Mouse (Mus musculus) intestine, postnatal 0 days (tissue): ENCODE results near the gene Tiam1. TPM values are rescaled to one million over a fixed set of nuclear protein-coding genes. Genes with fewer than 3 reads are reported as not detected.

ENCODE experiments used
- ATAC-seq: fragments of 200-750 bp; cut with Nextera tagmentation; 2 replicates; pipeline ENCODE4 v1.8.0; 2017; ENCODE audit warnings: mild to moderate bottlenecking, moderate TSS enrichment, moderate library complexity
- H3K27ac ChIP-seq: fragments of 300-500 bp; sonication (generic); 2 replicates; pipeline ENCODE4 v1.5.1; 2014; ENCODE audit warnings: mild to moderate bottlenecking, low read depth, low read length, moderate library complexity
- H3K27me3 ChIP-seq: fragments of 300-500 bp; sonication (generic); replicated peaks from 2 replicates; pipeline ENCODE4 v1.6.1; 2014; ENCODE audit warnings: low read length, mixed read lengths; ENCODE audit not compliant: control insufficient read depth, insufficient read depth
- H3K36me3 ChIP-seq: fragments of 300-500 bp; sonication (generic); 2 replicates; pipeline ENCODE4 v1.6.1; 2014; ENCODE audit warnings: mild to moderate bottlenecking, moderate library complexity; ENCODE audit not compliant: control insufficient read depth, insufficient read depth
- H3K4me1 ChIP-seq: fragments of 300-500 bp; sonication (generic); replicated peaks from 2 replicates; pipeline ENCODE4 v1.6.1; 2014; ENCODE audit warnings: antibody characterized with exemption, low read length, mixed read lengths; ENCODE audit not compliant: control insufficient read depth, insufficient read depth
- H3K4me2 ChIP-seq: fragments of 300-500 bp; sonication (generic); replicated peaks from 2 replicates; pipeline ENCODE4 v1.6.1; 2014; ENCODE audit warnings: low read depth, mild to moderate bottlenecking, moderate library complexity
- H3K4me3 ChIP-seq: fragments of 300-500 bp; sonication (generic); 2 replicates; pipeline ENCODE4 v1.5.1; 2014; ENCODE audit warnings: low read depth, low read length
- H3K9ac ChIP-seq: fragments of 300-500 bp; sonication (generic); 2 replicates; pipeline ENCODE4 v1.6.1; 2014; ENCODE audit warnings: mild to moderate bottlenecking, low read depth, low read length
- H3K9me3 ChIP-seq: fragments of 300-500 bp; sonication (generic); 2 replicates; pipeline ENCODE4 v1.6.1; 2016; ENCODE audit warnings: mixed run types; ENCODE audit not compliant: control insufficient read depth
- CTCF ChIP-seq: sonication (generic); IDR thresholded peaks from 2 replicates; pipeline ENCODE4 v1.5.1; 2016; ENCODE audit warnings: low read depth, mild to moderate bottlenecking, control low read depth, antibody characterized with exemption, moderate library complexity
- WGBS: fragments of 180-500 bp; shearing (Covaris S2); extraction: QIAGEN DNeasy Blood & Tissue Kit; methylation state at CpG from one replicate; pipeline ENCODE4 v1.1.7; 2014; 5-methylcytosine and 5-hydroxymethylcytosine counted together
- polyA plus RNA-seq: library from polyadenylated mRNA; unstranded; fragments of >200 nt; fragmentation: Nextera tagmentation; extraction: Ambion mirVana; gene quantifications from 2 replicates; pipeline ENCODE4 v1.2.1, GENCODE M21; 2015

Gene Tiam1
- polyA plus RNA-seq, 1 experiment from 2014 or later, result 3.3 TPM

DNA sequence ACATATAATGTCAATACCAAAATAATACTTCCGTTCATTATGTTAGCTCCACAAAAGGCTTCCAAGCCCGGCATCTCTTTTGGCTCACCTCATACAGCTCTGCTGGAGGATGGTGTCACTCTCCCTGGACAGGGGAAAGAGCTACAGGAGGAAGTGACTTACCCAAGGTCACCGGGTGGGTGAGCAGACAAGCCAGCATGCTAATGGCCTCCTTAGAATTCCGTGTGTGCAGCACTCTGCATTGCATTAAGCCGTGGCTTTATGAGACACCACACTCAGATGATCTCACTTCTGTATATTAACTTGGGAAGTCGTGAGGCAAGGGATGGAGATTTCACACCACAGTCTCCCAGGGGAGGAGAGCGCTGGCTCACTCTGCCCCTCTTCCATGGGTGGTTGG, 248.3 kb downstream of the Tiam1 start:
- 86% methylated on average over 7 of the region's 7 CpGs for WGBS
- Histone ChIP-seq H3K4me2 (no peak overlapping the region), H3K4me3 (no peak overlapping the region), H3K9me3 (no peaks in the 10 kb centered on the region), H3K9ac (no peak overlapping the region), H3K4me1 (no peaks in the 10 kb centered on the region), H3K27ac (no peak overlapping the region), H3K36me3 (no peaks in the 10 kb centered on the region), H3K27me3 (no peaks in the 10 kb centered on the region)
- TF ChIP-seq CTCF, result no peak
- no peak for ATAC-seq

DNA sequence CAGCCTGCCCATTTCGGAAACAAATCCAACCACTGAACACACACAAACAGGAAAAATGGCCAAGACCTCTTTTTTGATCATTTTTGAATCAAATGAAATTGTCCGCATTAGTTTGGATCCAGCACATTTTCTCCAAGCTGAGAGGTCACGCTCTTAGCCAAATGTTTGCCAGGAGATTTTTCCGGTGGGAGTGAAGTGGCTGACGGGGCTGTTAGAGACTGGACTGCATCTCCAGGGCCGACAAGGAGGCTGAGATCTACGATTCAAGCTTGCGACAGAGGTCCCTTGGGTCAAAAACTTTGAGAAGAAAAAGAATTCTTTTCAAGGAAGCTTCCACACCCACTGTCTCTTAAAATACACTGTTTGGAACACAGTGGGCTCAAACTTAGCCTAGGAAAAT, 248.8 kb downstream of the Tiam1 start:
- no peak for TF ChIP-seq CTCF
- H3K4me1 ChIP-seq, result no peaks in the 10 kb centered on the region

DNA sequence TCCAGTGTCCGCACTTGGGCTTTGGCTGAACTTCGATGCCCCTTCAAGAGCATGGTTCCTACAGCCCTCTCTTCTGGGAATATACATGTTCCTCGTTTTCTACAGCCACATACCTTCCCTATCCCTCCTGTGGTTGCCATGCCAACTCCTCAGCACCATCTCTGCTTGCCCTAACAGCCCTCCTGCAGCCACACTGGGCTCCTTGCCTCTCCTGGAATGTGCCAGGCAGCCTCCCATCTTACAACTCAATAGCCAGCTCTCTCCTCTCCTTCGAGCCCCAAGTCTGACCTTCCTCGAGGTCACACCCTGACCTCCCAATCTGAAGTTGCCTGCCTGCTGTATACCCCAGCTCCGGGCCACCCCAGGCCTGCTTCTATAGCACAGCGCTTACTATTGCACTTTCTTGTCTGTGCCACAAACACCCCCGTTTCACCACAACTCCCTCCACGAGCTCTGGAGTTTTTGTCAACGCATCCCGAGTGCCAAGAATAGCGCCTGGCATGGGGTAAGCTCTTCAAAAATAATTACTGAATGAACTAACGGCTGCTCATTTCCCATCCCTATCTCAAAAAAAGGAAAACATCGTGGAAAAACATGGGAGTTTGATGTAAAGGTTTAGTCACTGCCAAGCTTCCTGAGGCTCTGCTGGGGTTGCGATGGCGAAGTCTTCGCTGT, 252.9 kb downstream of the Tiam1 start:
- H3K27me3 ChIP-seq, result no peaks in the 10 kb centered on the region
- no peak for ATAC-seq
- H3K4me1 ChIP-seq, result no peaks in the 10 kb centered on the region
- H3K27ac ChIP-seq, result no peak overlapping the region
- H3K4me3 ChIP-seq, result no peak overlapping the region
- no peak overlapping the region for H3K9ac ChIP-seq
- no peak overlapping the region for H3K4me2 ChIP-seq
- no peaks in the 10 kb centered on the region for H3K9me3 ChIP-seq
- H3K36me3 ChIP-seq, result no peaks in the 10 kb centered on the region
- 76% methylated on average over 17 of the region's 17 CpGs for WGBS
- no peak for TF ChIP-seq CTCF

More for the DNA sequence above, 248.8 kb downstream of the Tiam1 start:
- ATAC-seq, result no peak
- 72% methylated on average over 8 of the region's 8 CpGs for WGBS
- Histone ChIP-seq H3K27ac (no peak overlapping the region), H3K9me3 (no peaks in the 10 kb centered on the region), H3K36me3 (no peaks in the 10 kb centered on the region), H3K27me3 (no peaks in the 10 kb centered on the region), H3K4me3 (no peak overlapping the region), H3K4me2 (no peak overlapping the region), H3K9ac (no peak overlapping the region)

DNA sequence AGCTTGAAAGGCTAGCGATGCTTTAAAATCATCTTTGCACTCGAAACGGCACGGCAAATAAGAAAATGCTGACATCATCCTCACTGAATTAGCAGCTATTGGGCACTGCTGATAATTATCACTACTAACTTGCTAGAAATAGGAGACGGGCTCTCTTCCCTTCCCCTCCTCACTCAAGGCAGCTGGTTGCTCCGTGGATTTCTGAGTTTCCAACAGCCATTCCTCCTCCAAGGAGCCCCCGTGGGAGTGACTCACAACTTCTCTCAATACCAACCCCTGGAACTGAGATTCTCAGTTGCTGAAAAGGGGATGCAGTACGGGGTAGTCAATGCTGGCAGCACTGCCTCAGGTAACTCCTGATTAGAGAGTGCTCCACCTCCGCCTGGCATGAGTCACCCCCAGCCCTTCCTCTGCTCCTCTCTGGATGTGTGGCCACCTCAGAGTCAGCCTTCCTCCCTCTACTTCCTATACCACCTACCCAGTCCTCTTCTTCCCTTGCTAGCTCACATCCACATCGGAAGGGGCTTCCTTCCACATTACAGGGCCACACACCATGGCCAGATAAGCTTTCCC, 253.6 kb downstream of the Tiam1 start:
- no peak for TF ChIP-seq CTCF
- ATAC-seq, result no peak
- no peak overlapping the region for H3K4me3 ChIP-seq
- H3K4me1 ChIP-seq, result no peaks in the 10 kb centered on the region
- H3K9me3 ChIP-seq, result no peaks in the 10 kb centered on the region
- no peak overlapping the region for H3K4me2 ChIP-seq
- no peak overlapping the region for H3K27ac ChIP-seq
- WGBS, result 74% methylated on average over 10 of the region's 10 CpGs
- H3K27me3 ChIP-seq, result no peaks in the 10 kb centered on the region
- H3K36me3 ChIP-seq, result no peaks in the 10 kb centered on the region
- H3K9ac ChIP-seq, result no peak overlapping the region

DNA sequence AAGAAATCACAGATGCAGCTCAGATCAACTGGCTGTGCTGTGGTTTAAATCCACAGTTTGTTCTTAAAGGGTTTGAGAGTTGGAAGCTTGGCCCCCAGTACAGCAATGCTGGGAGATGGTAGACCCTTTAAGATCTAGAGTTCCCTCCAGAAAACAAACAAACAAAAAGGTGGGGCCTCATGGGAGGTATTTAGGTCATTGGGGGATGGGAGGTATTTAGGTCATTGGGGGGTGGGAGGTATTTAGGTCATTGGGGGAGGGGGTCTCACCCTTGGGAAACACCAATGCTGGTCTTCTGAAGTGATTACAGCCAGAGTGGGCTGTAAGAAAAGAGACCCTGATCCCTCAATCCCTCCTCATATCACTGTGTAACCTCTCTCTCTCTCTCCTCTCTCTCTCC, 257.0 kb downstream of the Tiam1 start:
- Histone ChIP-seq H3K27me3 (no peaks in the 10 kb centered on the region), H3K9me3 (no peaks in the 10 kb centered on the region), H3K27ac (no peak overlapping the region), H3K9ac (no peak overlapping the region), H3K36me3 (no peaks in the 10 kb centered on the region), H3K4me3 (no peak overlapping the region), H3K4me1 (no peaks in the 10 kb centered on the region), H3K4me2 (no peak overlapping the region)
- TF ChIP-seq CTCF, result no peak
- ATAC-seq, result no peak

DNA sequence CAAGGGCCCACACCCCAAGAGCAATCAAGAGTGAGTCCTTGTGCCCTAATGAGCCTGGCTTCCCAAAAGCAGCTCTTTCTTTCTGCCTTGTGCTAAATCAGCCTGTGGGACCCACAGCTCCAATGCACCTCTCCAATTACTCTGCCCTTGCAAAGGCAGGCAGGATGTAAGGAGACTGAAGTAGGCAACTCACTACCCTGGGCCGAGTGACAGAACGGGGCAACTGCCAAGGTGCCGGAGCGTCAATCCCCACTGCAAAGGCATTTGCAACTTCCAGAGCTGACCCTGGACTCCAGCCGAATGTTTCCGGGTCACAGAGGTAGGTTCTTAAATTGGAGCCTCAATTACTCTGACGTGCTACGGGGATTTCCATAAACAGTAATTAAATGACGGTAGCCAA, 257.9 kb downstream of the Tiam1 start:
- Histone ChIP-seq H3K27ac (no peak overlapping the region), H3K9me3 (no peaks in the 10 kb centered on the region), H3K9ac (no peak overlapping the region), H3K36me3 (no peaks in the 10 kb centered on the region), H3K4me2 (no peak overlapping the region), H3K27me3 (no peaks in the 10 kb centered on the region), H3K4me3 (no peak overlapping the region), H3K4me1 (no peaks in the 10 kb centered on the region)
- TF ChIP-seq CTCF, result no peak
- 93% methylated on average over 9 of the region's 9 CpGs for WGBS
- no peak for ATAC-seq
